Mouse (Mus musculus) MEL (cell line): ENCODE measurements around the gene Auts2. TPM values are rescaled to one million over a fixed set of nuclear protein-coding genes. Genes with fewer than 3 reads are reported as not detected.

Experiments
- DNase-seq: peaks from one replicate; pipeline ENCODE4 v3.0.0; 2011; ENCODE audit warnings: low read depth, low spot score
- H3K27ac ChIP-seq: 2 replicates; pipeline ENCODE4 v1.5.1; 2012; ENCODE audit warnings: low read depth, mild to moderate bottlenecking, control low read depth, low read length, moderate library complexity; ENCODE audit not compliant: control insufficient read depth
- H3K27me3 ChIP-seq, 2 experiments: fragments of 150-350 bp in 1 of 2; sonication (generic) in 1 of 2; 2 replicates each; pipeline ENCODE4 v1.6.1; 2012; ENCODE audit warnings: low read length in 2 of 2, mild to moderate bottlenecking in 2 of 2, improper control_type of control experiment in 1 of 2, moderate library complexity in 1 of 2; ENCODE audit not compliant: insufficient read depth in 2 of 2, control insufficient read depth in 1 of 2
- H3K36me3 ChIP-seq, 2 experiments: 2 replicates each; pipeline ENCODE4 v1.6.1; 2012 to 2014; ENCODE audit warnings: low read length in 2 of 2, improper control_type of control experiment in 1 of 2, inconsistent platforms in 1 of 2, mild to moderate bottlenecking in 1 of 2; ENCODE audit not compliant: insufficient read depth in 2 of 2, control insufficient read depth in 1 of 2
- H3K4me1 ChIP-seq, 2 experiments: fragments of 150-350 bp in 1 of 2; sonication (generic) in 1 of 2; 2 replicates each; pipeline ENCODE4 v1.6.1; 2012; ENCODE audit warnings: low read length in 2 of 2, improper control_type of control experiment in 1 of 2, mild to moderate bottlenecking in 1 of 2; ENCODE audit not compliant: insufficient read depth in 2 of 2, control insufficient read depth in 1 of 2
- H3K4me3 ChIP-seq, 2 experiments: fragments of 150-350 bp in 1 of 2; sonication (generic) in 1 of 2; 2 replicates each; pipeline ENCODE4 v1.5.1; 2012; ENCODE audit warnings: low read depth in 2 of 2, low read length in 2 of 2, mild to moderate bottlenecking in 2 of 2, moderate library complexity in 2 of 2, control low read depth in 1 of 2, improper control_type of control experiment in 1 of 2; ENCODE audit not compliant: control insufficient read depth in 1 of 2, insufficient read depth in 1 of 2
- H3K79me2 ChIP-seq: 2 replicates; pipeline ENCODE4 v1.6.1; 2012; ENCODE audit warnings: mild to moderate bottlenecking, low read length, moderate library complexity; ENCODE audit not compliant: control insufficient read depth, poor library complexity, insufficient read depth
- H3K9ac ChIP-seq: 2 replicates; pipeline ENCODE4 v1.6.1; 2012; ENCODE audit warnings: low read depth, mild to moderate bottlenecking, control low read depth, low read length, moderate library complexity; ENCODE audit not compliant: control insufficient read depth, poor library complexity, severe bottlenecking
- H3K9me3 ChIP-seq: fragments of 150-350 bp; sonication (generic); replicated peaks from 2 replicates; pipeline ENCODE4 v1.6.1; 2012; ENCODE audit warnings: mild to moderate bottlenecking, low read length, improper control_type of control experiment, moderate library complexity; ENCODE audit not compliant: insufficient read depth
- E2F4 ChIP-seq: IDR thresholded peaks from 2 replicates; pipeline ENCODE4 v1.6.1; 2011; ENCODE audit warnings: low read depth, low read length, improper control_type of control experiment, borderline replicate concordance
- EP300 ChIP-seq, 2 experiments: IDR thresholded peaks; 2 replicates each; pipeline ENCODE4 v1.6.1; 2011; ENCODE audit warnings: improper control_type of control experiment in 2 of 2, low read length in 2 of 2, low read depth in 1 of 2, mild to moderate bottlenecking in 1 of 2
- GABPA ChIP-seq: IDR thresholded peaks from 2 replicates; pipeline ENCODE4 v1.6.1; 2012; ENCODE audit warnings: low read depth, mild to moderate bottlenecking, inconsistent platforms, low read length, improper control_type of control experiment, moderate library complexity
- HCFC1 ChIP-seq: IDR thresholded peaks from 2 replicates; pipeline ENCODE4 v1.6.1; 2012; ENCODE audit warnings: low read depth, mild to moderate bottlenecking, inconsistent platforms, low read length, improper control_type of control experiment, moderate library complexity
- MYB ChIP-seq: IDR thresholded peaks from 2 replicates; pipeline ENCODE4 v1.6.1; 2011; ENCODE audit warnings: mild to moderate bottlenecking, low read depth, low read length, improper control_type of control experiment
- NELFE ChIP-seq: IDR thresholded peaks from 2 replicates; pipeline ENCODE4 v1.6.1; 2011; ENCODE audit warnings: low read depth, low read length, improper control_type of control experiment
- POLR2A ChIP-seq, 2 experiments: IDR thresholded peaks; 2 replicates each; pipeline ENCODE4 v1.6.1; 2011 to 2012; ENCODE audit warnings: low read length in 2 of 2, mild to moderate bottlenecking in 2 of 2, control low read depth in 1 of 2, improper control_type of control experiment in 1 of 2, low read depth in 1 of 2, moderate library complexity in 1 of 2; ENCODE audit not compliant: control insufficient read depth in 1 of 2, insufficient read depth in 1 of 2, poor library complexity in 1 of 2
- RAD21 ChIP-seq: IDR thresholded peaks from 2 replicates; pipeline ENCODE4 v1.6.1; 2011; ENCODE audit warnings: mild to moderate bottlenecking, low read depth, low read length, improper control_type of control experiment
- SIN3A ChIP-seq: IDR thresholded peaks from 2 replicates; pipeline ENCODE4 v1.6.1; 2012; ENCODE audit warnings: low read length, improper control_type of control experiment, inconsistent platforms
- TBP ChIP-seq: IDR thresholded peaks from 2 replicates; pipeline ENCODE4 v1.8.0; 2011; ENCODE audit warnings: low read depth, low read length, improper control_type of control experiment
- TCF12 ChIP-seq: IDR thresholded peaks from 2 replicates; pipeline ENCODE4 v1.6.1; 2014; ENCODE audit warnings: low read depth, mild to moderate bottlenecking, inconsistent platforms, low read length, improper control_type of control experiment, moderate library complexity
- UBTF ChIP-seq: IDR thresholded peaks from 2 replicates; pipeline ENCODE4 v1.6.1; 2012; ENCODE audit warnings: low read depth, mild to moderate bottlenecking, inconsistent platforms, low read length, improper control_type of control experiment, moderate library complexity, borderline replicate concordance; ENCODE audit not compliant: insufficient read depth
- USF1 ChIP-seq: IDR thresholded peaks from 2 replicates; pipeline ENCODE4 v1.6.1; 2014; ENCODE audit warnings: low read depth, mild to moderate bottlenecking, inconsistent platforms, low read length, improper control_type of control experiment, moderate library complexity
- ZC3H11A ChIP-seq: IDR thresholded peaks from 2 replicates; pipeline ENCODE4 v1.6.1; 2012; ENCODE audit warnings: low read depth, mild to moderate bottlenecking, inconsistent platforms, low read length, improper control_type of control experiment
- ZKSCAN1 ChIP-seq: IDR thresholded peaks from 2 replicates; pipeline ENCODE4 v1.6.1; 2012; ENCODE audit warnings: low read depth, mild to moderate bottlenecking, inconsistent platforms, low read length, improper control_type of control experiment, moderate library complexity
- ZMIZ1 ChIP-seq: IDR thresholded peaks from 2 replicates; pipeline ENCODE4 v1.6.1; 2012; ENCODE audit warnings: low read depth, mild to moderate bottlenecking, inconsistent platforms, low read length, improper control_type of control experiment, moderate library complexity
- ZNF384 ChIP-seq: IDR thresholded peaks from 2 replicates; pipeline ENCODE4 v1.6.1; 2012; ENCODE audit warnings: low read depth, mild to moderate bottlenecking, inconsistent platforms, low read length, improper control_type of control experiment
- polyA plus RNA-seq, 2 experiments: library from polyadenylated mRNA; stranded (reverse) in 1 of 2; unstranded in 1 of 2; fragments of >175 nt in 1 of 2; fragments of >200 nt in 1 of 2; gene quantifications; 2 replicates each; pipeline versions ENCODE4 v1.2.1 to v1.2.4; 2012; ENCODE audit warnings: low replicate concordance in 2 of 2, low read depth in 1 of 2; ENCODE audit not compliant: insufficient read length in 2 of 2, insufficient read depth in 1 of 2, missing spikeins in 1 of 2
- total RNA-seq: library from RNA; depleted of rRNA; stranded (reverse); fragments of 300-350 nt; gene quantifications from 2 replicates; pipeline ENCODE4 v1.2.3, GENCODE M21; 2012

Gene Auts2
- total and polyA plus RNA-seq, 3 experiments: not detected

DNA sequence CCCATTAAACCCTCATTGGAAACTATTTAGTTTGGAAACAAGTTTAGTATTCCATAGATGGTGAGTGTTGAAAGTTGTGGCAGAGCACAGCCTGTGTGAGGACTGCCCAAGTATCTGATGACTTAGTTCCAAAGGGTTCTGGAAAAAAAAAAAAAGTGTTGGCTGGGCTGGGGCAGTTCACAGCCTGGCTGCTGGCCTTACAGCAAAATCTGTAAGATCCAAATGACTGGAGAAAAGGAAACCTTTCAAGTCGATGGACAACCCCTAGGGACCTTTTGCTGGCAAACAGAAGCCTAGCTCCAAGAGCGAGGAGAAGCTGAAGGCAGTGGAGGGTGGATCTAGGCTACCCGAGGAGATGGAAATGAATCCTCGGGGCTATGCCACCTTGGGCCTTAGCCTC, 869.4 kb downstream of the Auts2 start:
- H3K79me2 ChIP-seq: no peaks in the 10 kb centered on the region
- H3K4me3 ChIP-seq: no peak overlapping the region
- no peaks in the 10 kb centered on the region for H3K36me3 ChIP-seq
- no peaks in the 10 kb centered on the region for H3K9me3 ChIP-seq
- no peak overlapping the region for H3K9ac ChIP-seq
- H3K27ac ChIP-seq: no peak overlapping the region
- H3K27me3 ChIP-seq: no peaks in the 10 kb centered on the region
- no peaks in the 10 kb centered on the region for H3K4me1 ChIP-seq
- DNase-seq: no peak
- no peak for TF ChIP-seq POLR2A (IDR thresholded peaks at IDR 0.05; ENCODE audit: control insufficient read depth in 1 of 2, insufficient read depth in 1 of 2, low read depth in 1 of 2, low read length in 2 of 2, poor library complexity in 1 of 2)
- TF ChIP-seq USF1: no peak
- TF ChIP-seq RAD21: no peak
- no peak for TF ChIP-seq MYB
- no peak for TF ChIP-seq ZC3H11A
- no peak for TF ChIP-seq ZNF384
- no peak for TF ChIP-seq UBTF
- TF ChIP-seq EP300 (IDR thresholded peaks at IDR 0.05; ENCODE audit: low read depth in 1 of 2, low read length in 2 of 2): no peak
- TF ChIP-seq TCF12: no peak
- no peak for TF ChIP-seq ZKSCAN1
- TF ChIP-seq GABPA: no peak
- TF ChIP-seq HCFC1: no peak
- no peak for TF ChIP-seq SIN3A
- TF ChIP-seq E2F4: no peak

DNA sequence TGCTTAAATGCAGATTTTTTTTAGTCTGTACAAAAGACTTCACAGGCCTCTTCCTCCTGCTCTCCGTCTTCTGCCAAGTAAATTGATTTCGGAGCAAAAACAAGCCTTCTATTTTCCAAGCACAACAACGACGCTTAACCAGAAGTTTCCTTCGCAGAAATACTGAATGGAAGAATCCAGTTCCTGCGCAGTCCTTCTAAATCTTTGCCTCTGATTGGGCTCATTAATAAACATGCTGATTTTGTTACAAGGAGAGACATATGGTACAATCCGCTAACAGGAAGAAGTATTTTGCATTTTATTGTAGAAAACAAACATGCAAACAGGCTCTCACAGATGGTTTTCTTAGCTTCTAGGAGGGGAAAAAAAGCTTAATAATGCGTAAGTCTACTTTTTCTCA, 878.1 kb downstream of the Auts2 start:
- Histone ChIP-seq H3K27me3 (no peaks in the 10 kb centered on the region), H3K4me1 (no peaks in the 10 kb centered on the region), H3K9me3 (no peaks in the 10 kb centered on the region), H3K27ac (no peak overlapping the region), H3K4me3 (no peak overlapping the region), H3K9ac (no peak overlapping the region), H3K36me3 (no peaks in the 10 kb centered on the region), H3K79me2 (no peaks in the 10 kb centered on the region)
- TF ChIP-seq UBTF (no peak), ZMIZ1 (no peak), NELFE (no peak), TBP (no peak), HCFC1 (no peak), POLR2A (IDR thresholded peaks at IDR 0.05; ENCODE audit: control insufficient read depth in 1 of 2, insufficient read depth in 1 of 2, low read depth in 1 of 2, low read length in 2 of 2, poor library complexity in 1 of 2) (no peak), RAD21 (no peak), GABPA (no peak)
- DNase-seq: no peak
